Mouse (Mus musculus): ENCODE measurements at regions not wholly inside any gene's neighbourhood (a gene's known extent, or its start where the extent isn't known, plus 50 kb on each side); places are given as distances from the start of the nearest gene placed in this dataset.
"Not testable (repeated sequence)": the region's sequence is repeated elsewhere in the genome, so short reads cannot be mapped to it uniquely, and the experiment has no call there.

- Histone ChIP-seq H3K27ac (ENCODE audit: low read depth, low read length) (no peak overlapping the region), H3K4me3 (ENCODE audit: low read depth, low read length) (no peak overlapping the region), H3K27me3 (ENCODE audit: control insufficient read depth, insufficient read depth, low read length) (no peaks in the 10 kb centered on the region), H3K9me3 (ENCODE audit: control insufficient read depth, low read length) (no peaks in the 10 kb centered on the region), H3K4me1 (ENCODE audit: control insufficient read depth, insufficient read depth, low read length) (no peaks in the 10 kb centered on the region), H3K9ac (ENCODE audit: low read length) (no peak overlapping the region), H3K4me2 (no peak overlapping the region), H3K36me3 (ENCODE audit: control insufficient read depth, insufficient read depth, low read length) (no peaks in the 10 kb centered on the region)
- WGBS, result 72% methylated on average over 17 of the region's 17 CpGs
- DNase-seq (ENCODE audit: low spot score, missing footprints) (peak; percentile 17), ATAC-seq (ENCODE audit: low FRiP score) (no peak)
These were observed 210.9 kb upstream of the Zfp770 start for GRCm38 (mm10) chr2:114411940-114412715.

- ATAC-seq (ENCODE audit: low FRiP score), result no peak
- WGBS, result 86% methylated on average over 3 of the region's 3 CpGs
- Histone ChIP-seq H3K27me3 (ENCODE audit: control insufficient read depth, insufficient read depth, low read length) (no peaks in the 10 kb centered on the region), H3K9ac (ENCODE audit: low read length) (no peak overlapping the region), H3K4me3 (ENCODE audit: low read depth, low read length) (no peak overlapping the region), H3K4me1 (ENCODE audit: control insufficient read depth, insufficient read depth, low read length) (no peaks in the 10 kb centered on the region), H3K9me3 (ENCODE audit: control insufficient read depth, low read length) (no peaks in the 10 kb centered on the region), H3K4me2 (no peak overlapping the region), H3K36me3 (ENCODE audit: control insufficient read depth, insufficient read depth, low read length) (no peaks in the 10 kb centered on the region), H3K27ac (ENCODE audit: low read depth, low read length) (no peak overlapping the region)
- peak; percentile 47 for DNase-seq (ENCODE audit: low spot score, missing footprints)
These were observed 209.4 kb upstream of the Zfp770 start for GRCm38 (mm10) chr2:114410717-114411116.

GRCm38 (mm10) chr2:114409542-114409941 lies 208.3 kb upstream of the Zfp770 start:
- no peak overlapping the region for H3K27ac ChIP-seq (ENCODE audit: low read depth, low read length)
- no peaks in the 10 kb centered on the region for H3K9me3 ChIP-seq (ENCODE audit: control insufficient read depth, low read length)
- ATAC-seq (ENCODE audit: low FRiP score), result no peak
- no peaks in the 10 kb centered on the region for H3K36me3 ChIP-seq (ENCODE audit: control insufficient read depth, insufficient read depth, low read length)
- H3K9ac ChIP-seq (ENCODE audit: low read length), result no peak overlapping the region
- DNase-seq (ENCODE audit: low spot score, missing footprints), result peak; percentile 75
- no peaks in the 10 kb centered on the region for H3K27me3 ChIP-seq (ENCODE audit: control insufficient read depth, insufficient read depth, low read length)
- H3K4me1 ChIP-seq (ENCODE audit: control insufficient read depth, insufficient read depth, low read length), result no peaks in the 10 kb centered on the region
- H3K4me3 ChIP-seq (ENCODE audit: low read depth, low read length), result no peak overlapping the region
- H3K4me2 ChIP-seq, result no peak overlapping the region

GRCm38 (mm10) chr2:114407408-114407807 lies 206.1 kb upstream of the Zfp770 start:
- no peak overlapping the region for H3K4me3 ChIP-seq (ENCODE audit: low read depth, low read length)
- no peaks in the 10 kb centered on the region for H3K36me3 ChIP-seq (ENCODE audit: control insufficient read depth, insufficient read depth, low read length)
- ATAC-seq (ENCODE audit: low FRiP score) (no peak), DNase-seq (ENCODE audit: low spot score, missing footprints) (peak; percentile 51)
- no peak overlapping the region for H3K9ac ChIP-seq (ENCODE audit: low read length)
- 51% methylated on average over 5 of the region's 5 CpGs for WGBS
- no peaks in the 10 kb centered on the region for H3K27me3 ChIP-seq (ENCODE audit: control insufficient read depth, insufficient read depth, low read length)
- no peaks in the 10 kb centered on the region for H3K4me1 ChIP-seq (ENCODE audit: control insufficient read depth, insufficient read depth, low read length)
- no peak overlapping the region for H3K4me2 ChIP-seq
- no peaks in the 10 kb centered on the region for H3K9me3 ChIP-seq (ENCODE audit: control insufficient read depth, low read length)
- H3K27ac ChIP-seq (ENCODE audit: low read depth, low read length), result no peak overlapping the region

GRCm38 (mm10) chr2:114384566-114384965 lies 183.3 kb upstream of the Zfp770 start:
- Histone ChIP-seq H3K4me3 (ENCODE audit: low read depth, low read length) (no peak overlapping the region), H3K36me3 (ENCODE audit: control insufficient read depth, insufficient read depth, low read length) (no peaks in the 10 kb centered on the region), H3K27me3 (ENCODE audit: control insufficient read depth, insufficient read depth, low read length) (no peaks in the 10 kb centered on the region), H3K9ac (ENCODE audit: low read length) (no peak overlapping the region), H3K4me2 (no peak overlapping the region), H3K27ac (ENCODE audit: low read depth, low read length) (no peak overlapping the region), H3K4me1 (ENCODE audit: control insufficient read depth, insufficient read depth, low read length) (no peaks in the 10 kb centered on the region), H3K9me3 (ENCODE audit: control insufficient read depth, low read length) (no peaks in the 10 kb centered on the region)
- 13% methylated on average over 3 of the region's 3 CpGs for WGBS
- ATAC-seq (ENCODE audit: low FRiP score) (peak; percentile 48; the same call in 1 of the 2 replicates), DNase-seq (ENCODE audit: low spot score, missing footprints) (no peak)

- DNase-seq (ENCODE audit: low spot score, missing footprints), result no peak
- Histone ChIP-seq H3K9me3 (ENCODE audit: control insufficient read depth, low read length) (no peaks in the 10 kb centered on the region), H3K4me1 (ENCODE audit: control insufficient read depth, insufficient read depth, low read length) (no peaks in the 10 kb centered on the region), H3K27me3 (ENCODE audit: control insufficient read depth, insufficient read depth, low read length) (no peaks in the 10 kb centered on the region), H3K4me2 (no peak overlapping the region), H3K9ac (ENCODE audit: low read length) (no peak overlapping the region), H3K27ac (ENCODE audit: low read depth, low read length) (no peak overlapping the region), H3K36me3 (ENCODE audit: control insufficient read depth, insufficient read depth, low read length) (no peaks in the 10 kb centered on the region), H3K4me3 (ENCODE audit: low read depth, low read length) (no peak overlapping the region)
- 91% methylated on average over 1 of the region's 1 CpGs for WGBS
- ATAC-seq (ENCODE audit: low FRiP score), result no peak
These were observed 177.7 kb upstream of the Zfp770 start for GRCm38 (mm10) chr2:114378844-114379533.

- H3K4me1 ChIP-seq (ENCODE audit: control insufficient read depth, insufficient read depth, low read length), result no peaks in the 10 kb centered on the region
- ATAC-seq (ENCODE audit: low FRiP score) (no peak), DNase-seq (ENCODE audit: low spot score, missing footprints) (no peak)
- no peak overlapping the region for H3K9ac ChIP-seq (ENCODE audit: low read length)
- no peaks in the 10 kb centered on the region for H3K27me3 ChIP-seq (ENCODE audit: control insufficient read depth, insufficient read depth, low read length)
- H3K27ac ChIP-seq (ENCODE audit: low read depth, low read length), result no peak overlapping the region
- 87% methylated on average over 7 of the region's 7 CpGs for WGBS
- H3K4me3 ChIP-seq (ENCODE audit: low read depth, low read length), result no peak overlapping the region
- H3K4me2 ChIP-seq, result no peak overlapping the region
- H3K36me3 ChIP-seq (ENCODE audit: control insufficient read depth, insufficient read depth, low read length), result no peaks in the 10 kb centered on the region
- H3K9me3 ChIP-seq (ENCODE audit: control insufficient read depth, low read length), result no peaks in the 10 kb centered on the region
These were observed 172.2 kb upstream of the Zfp770 start for GRCm38 (mm10) chr2:114373476-114373875.

- H3K9me3 ChIP-seq (ENCODE audit: control insufficient read depth, low read length); H3K4me2 ChIP-seq; H3K27ac ChIP-seq (ENCODE audit: low read depth, low read length); ATAC-seq (ENCODE audit: low FRiP score); DNase-seq (ENCODE audit: low spot score, missing footprints); H3K4me3 ChIP-seq (ENCODE audit: low read depth, low read length); H3K4me1 ChIP-seq (ENCODE audit: control insufficient read depth, insufficient read depth, low read length); H3K36me3 ChIP-seq (ENCODE audit: control insufficient read depth, insufficient read depth, low read length); H3K27me3 ChIP-seq (ENCODE audit: control insufficient read depth, insufficient read depth, low read length); H3K9ac ChIP-seq (ENCODE audit: low read length): not testable (repeated sequence)
- 89% methylated on average over 11 of the region's 11 CpGs for WGBS
These were observed 152.6 kb upstream of the Zfp770 start for GRCm38 (mm10) chr2:114353876-114354275.

GRCm38 (mm10) chr2:114340578-114341293 lies 139.5 kb upstream of the Zfp770 start:
- Histone ChIP-seq H3K4me3 (ENCODE audit: low read depth, low read length) (no peak overlapping the region), H3K9ac (ENCODE audit: low read length) (no peak overlapping the region), H3K4me2 (no peak overlapping the region), H3K27ac (ENCODE audit: low read depth, low read length) (no peak overlapping the region), H3K9me3 (ENCODE audit: control insufficient read depth, low read length) (no peaks in the 10 kb centered on the region), H3K4me1 (ENCODE audit: control insufficient read depth, insufficient read depth, low read length) (no peaks in the 10 kb centered on the region), H3K27me3 (ENCODE audit: control insufficient read depth, insufficient read depth, low read length) (no peaks in the 10 kb centered on the region), H3K36me3 (ENCODE audit: control insufficient read depth, insufficient read depth, low read length) (no peaks in the 10 kb centered on the region)
- ATAC-seq (ENCODE audit: low FRiP score) (no peak), DNase-seq (ENCODE audit: low spot score, missing footprints) (no peak)
- 89% methylated on average over 9 of the region's 9 CpGs for WGBS
